Mouse (Mus musculus) midbrain, embryonic 12.5 days (tissue): ENCODE measurements around the gene Sorcs2. TPM values are rescaled to one million over a fixed set of nuclear protein-coding genes. Genes with fewer than 3 reads are reported as not detected.

Experiments used
- ATAC-seq: fragments of 200-750 bp; cut with Nextera tagmentation; 2 replicates; pipeline ENCODE4 v1.8.0; 2017; ENCODE audit warnings: low read depth, moderate TSS enrichment, moderate library complexity; ENCODE audit not compliant: low FRiP score
- H3K27ac ChIP-seq: fragments of 300-500 bp; sonication (generic); replicated peaks from 2 replicates; pipeline ENCODE4 v1.5.1; 2016; ENCODE audit warnings: mild to moderate bottlenecking
- H3K27me3 ChIP-seq: fragments of 300-500 bp; sonication (generic); 2 replicates; pipeline ENCODE4 v1.6.1; 2016; ENCODE audit warnings: mild to moderate bottlenecking
- H3K36me3 ChIP-seq: fragments of 300-500 bp; sonication (generic); 2 replicates; pipeline ENCODE4 v1.6.1; 2016
- H3K4me1 ChIP-seq: fragments of 300-500 bp; sonication (generic); 2 replicates; pipeline ENCODE4 v1.6.1; 2016
- H3K4me2 ChIP-seq: fragments of 300-500 bp; sonication (generic); replicated peaks from 2 replicates; pipeline ENCODE4 v1.6.1; 2016; ENCODE audit warnings: mild to moderate bottlenecking, moderate library complexity
- H3K4me3 ChIP-seq: fragments of 300-500 bp; sonication (generic); 2 replicates; pipeline ENCODE4 v1.5.1; 2016; ENCODE audit warnings: mild to moderate bottlenecking
- H3K9ac ChIP-seq: fragments of 300-500 bp; sonication (generic); replicated peaks from 2 replicates; pipeline ENCODE4 v1.6.1; 2016; ENCODE audit warnings: mild to moderate bottlenecking, moderate library complexity
- H3K9me3 ChIP-seq: fragments of 300-500 bp; sonication (generic); 2 replicates; pipeline ENCODE4 v1.6.1; 2016; ENCODE audit warnings: mild to moderate bottlenecking
- WGBS: fragments of 180-500 bp; shearing (Covaris S2); methylation state at CpG from one replicate; pipeline ENCODE4 v1.1.7; 2016; 5-methylcytosine and 5-hydroxymethylcytosine counted together
- polyA plus RNA-seq: library from polyadenylated mRNA; unstranded; fragments of >200 nt; fragmentation: Nextera tagmentation; extraction: Ambion mirVana; gene quantifications from 2 replicates; pipeline ENCODE4 v1.2.1, GENCODE M21; 2016

The Sorcs2 gene
- polyA plus RNA-seq, 1 experiment from 2014 or later: 13.2 TPM

- Histone ChIP-seq H3K4me3 (no peak overlapping the region), H3K9me3 (no peaks in the 10 kb centered on the region), H3K9ac (no peak overlapping the region), H3K4me2 (no peak overlapping the region), H3K36me3 (no peaks in the 10 kb centered on the region), H3K27me3 (no peaks in the 10 kb centered on the region), H3K27ac (no peak overlapping the region), H3K4me1 (peaks cover 22% of the 10 kb centered on the region)
- WGBS: 83% methylated on average over 10 of the region's 10 CpGs
- no peak for ATAC-seq
Observed at GRCm38 (mm10) chr5:36122987-36123386, 275.0 kb downstream of the Sorcs2 start.

DNA sequence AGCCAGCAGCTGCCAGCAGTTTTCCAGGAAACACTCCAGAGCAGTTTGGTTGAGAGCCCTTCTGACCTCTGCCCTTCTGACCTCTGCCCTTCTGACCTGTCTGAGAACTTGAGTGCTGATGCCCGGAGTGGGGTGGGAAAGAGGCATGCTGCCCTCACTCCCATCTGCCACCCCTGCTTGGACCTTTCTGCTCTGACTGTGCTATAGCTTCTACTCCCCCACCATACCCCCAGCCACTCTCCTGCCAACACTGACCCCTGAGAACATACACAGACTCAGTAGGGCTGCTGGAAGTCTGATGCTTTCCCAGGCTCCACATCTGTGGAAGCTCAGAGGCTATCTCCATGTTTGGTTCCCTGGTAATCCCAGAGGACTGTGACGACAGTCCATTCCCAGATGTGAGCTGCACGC is 277.0 kb downstream of the Sorcs2 start:
- Histone ChIP-seq H3K4me3 (no peak overlapping the region), H3K4me2 (no peak overlapping the region), H3K9me3 (no peaks in the 10 kb centered on the region), H3K4me1 (peaks cover 35% of the 10 kb centered on the region), H3K9ac (no peak overlapping the region), H3K36me3 (no peaks in the 10 kb centered on the region), H3K27me3 (no peaks in the 10 kb centered on the region), H3K27ac (no peak overlapping the region)
- no peak for ATAC-seq
- WGBS: 28% methylated on average over 3 of the region's 3 CpGs

DNA sequence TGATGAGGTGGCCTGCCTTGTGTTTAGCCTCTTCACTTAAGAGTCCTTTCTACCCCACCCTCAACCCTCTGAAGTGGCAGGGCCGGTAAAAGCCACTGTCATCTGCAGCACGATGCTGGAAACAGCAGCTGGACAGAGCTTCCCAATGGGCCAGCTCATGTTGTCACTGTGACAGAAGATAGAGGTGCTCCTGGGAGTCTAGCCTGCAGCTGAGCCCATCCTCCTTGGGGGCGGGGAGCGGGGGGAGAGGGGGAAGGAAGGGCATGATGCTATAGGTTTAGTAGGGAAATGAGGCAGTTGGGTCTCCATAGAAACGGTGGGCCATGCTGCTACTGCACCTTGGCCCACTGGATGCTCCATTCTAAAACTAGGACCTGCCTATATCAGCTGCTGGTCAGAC is 279.9 kb downstream of the Sorcs2 start:
- Histone ChIP-seq H3K9ac (no peak overlapping the region), H3K4me2 (no peak overlapping the region), H3K27me3 (0 out of 2 replicates have a peak, but pooled peaks cover 3% of the 10 kb centered on the region), H3K27ac (peak overlapping the region; percentile 27; the same call in 1 of the 2 replicates), H3K36me3 (no peaks in the 10 kb centered on the region), H3K9me3 (no peaks in the 10 kb centered on the region), H3K4me1 (peaks cover 50% of the 10 kb centered on the region), H3K4me3 (no peak overlapping the region)
- peak; percentile 63; the same call in 1 of the 2 replicates for ATAC-seq
- WGBS: 58% methylated on average over 5 of the region's 5 CpGs

DNA sequence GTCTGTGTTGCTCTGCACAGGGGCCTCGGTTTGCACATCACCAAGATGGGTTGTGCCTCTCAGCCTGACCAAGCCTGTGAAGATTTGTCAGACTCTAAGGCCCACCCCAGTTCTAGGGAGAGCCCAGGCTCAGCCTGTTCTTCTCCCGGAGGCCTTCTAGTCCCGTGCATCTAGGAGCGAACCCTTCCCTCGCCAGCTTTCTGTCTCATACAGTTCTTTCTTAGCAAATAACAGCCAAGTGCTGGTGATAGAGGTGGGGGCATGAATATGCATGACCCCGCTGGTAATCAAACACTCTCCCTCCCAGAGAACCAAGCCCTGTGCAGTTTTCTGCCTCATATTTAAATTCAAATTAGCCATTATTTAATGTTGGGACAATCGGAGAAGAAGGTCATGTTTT is 282.4 kb downstream of the Sorcs2 start:
- no peak overlapping the region for H3K4me3 ChIP-seq
- ATAC-seq: peak; percentile 57
- no peaks in the 10 kb centered on the region for H3K9me3 ChIP-seq
- no peak overlapping the region for H3K4me2 ChIP-seq
- no peaks in the 10 kb centered on the region for H3K36me3 ChIP-seq
- H3K9ac ChIP-seq: no peak overlapping the region
- H3K27me3 ChIP-seq: 0 out of 2 replicates have a peak, but pooled peaks cover 3% of the 10 kb centered on the region
- peak overlapping the region; percentile 20 for H3K27ac ChIP-seq
- peaks cover 52% of the 10 kb centered on the region for H3K4me1 ChIP-seq
- 36% methylated on average over 7 of the region's 7 CpGs for WGBS

DNA sequence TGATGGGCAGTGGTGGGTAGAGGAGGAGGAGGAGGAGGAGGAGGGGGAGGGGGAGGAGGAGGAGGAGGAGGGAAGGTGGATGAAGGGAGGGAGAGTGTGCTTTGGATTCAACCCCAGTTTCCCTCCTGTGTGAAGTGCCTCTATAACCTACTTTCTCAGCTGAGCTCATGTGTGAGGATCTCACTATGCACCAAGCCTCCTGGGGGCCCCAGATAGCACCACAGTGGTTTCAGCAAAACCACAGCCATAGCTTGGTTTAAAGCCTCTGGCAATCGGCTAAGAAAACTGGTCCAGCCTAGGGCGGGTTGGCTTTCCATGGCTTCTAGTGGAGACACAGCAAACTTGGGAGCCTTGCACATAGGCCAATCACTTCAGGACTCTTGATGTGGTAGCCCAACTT is 284.2 kb downstream of the Sorcs2 start:
- no peak overlapping the region for H3K4me2 ChIP-seq
- H3K4me1 ChIP-seq: peaks cover 45% of the 10 kb centered on the region

GRCm38 (mm10) chr5:36112696-36113095 is 285.2 kb downstream of the Sorcs2 start:
- Histone ChIP-seq H3K9ac (no peak overlapping the region), H3K4me3 (no peak overlapping the region), H3K27ac (no peak overlapping the region), H3K4me1 (peaks cover 41% of the 10 kb centered on the region), H3K27me3 (0 out of 2 replicates have a peak, but pooled peaks cover 3% of the 10 kb centered on the region), H3K4me2 (no peak overlapping the region), H3K9me3 (no peaks in the 10 kb centered on the region), H3K36me3 (no peaks in the 10 kb centered on the region)
- no peak for ATAC-seq
- 67% methylated on average over 6 of the region's 6 CpGs for WGBS

More for the DNA sequence above, 284.2 kb downstream of the Sorcs2 start:
- ATAC-seq: no peak
- 92% methylated on average over 2 of the region's 2 CpGs for WGBS
- H3K27me3 ChIP-seq: 0 out of 2 replicates have a peak, but pooled peaks cover 3% of the 10 kb centered on the region
- no peak overlapping the region for H3K4me3 ChIP-seq
- H3K27ac ChIP-seq: no peak overlapping the region
- no peaks in the 10 kb centered on the region for H3K9me3 ChIP-seq
- no peaks in the 10 kb centered on the region for H3K36me3 ChIP-seq
- no peak overlapping the region for H3K9ac ChIP-seq

- H3K27ac ChIP-seq: no peak overlapping the region
- H3K4me3 ChIP-seq: no peak overlapping the region
- ATAC-seq: no peak
- H3K9me3 ChIP-seq: no peaks in the 10 kb centered on the region
- 0 out of 2 replicates have a peak, but pooled peaks cover 5% of the 10 kb centered on the region for H3K27me3 ChIP-seq
- H3K4me2 ChIP-seq: no peak overlapping the region
- 83% methylated on average over 3 of the region's 3 CpGs for WGBS
- H3K4me1 ChIP-seq: peaks cover 37% of the 10 kb centered on the region
- H3K36me3 ChIP-seq: no peaks in the 10 kb centered on the region
- H3K9ac ChIP-seq: no peak overlapping the region
Observed at GRCm38 (mm10) chr5:36111516-36111915, 286.4 kb downstream of the Sorcs2 start.

DNA sequence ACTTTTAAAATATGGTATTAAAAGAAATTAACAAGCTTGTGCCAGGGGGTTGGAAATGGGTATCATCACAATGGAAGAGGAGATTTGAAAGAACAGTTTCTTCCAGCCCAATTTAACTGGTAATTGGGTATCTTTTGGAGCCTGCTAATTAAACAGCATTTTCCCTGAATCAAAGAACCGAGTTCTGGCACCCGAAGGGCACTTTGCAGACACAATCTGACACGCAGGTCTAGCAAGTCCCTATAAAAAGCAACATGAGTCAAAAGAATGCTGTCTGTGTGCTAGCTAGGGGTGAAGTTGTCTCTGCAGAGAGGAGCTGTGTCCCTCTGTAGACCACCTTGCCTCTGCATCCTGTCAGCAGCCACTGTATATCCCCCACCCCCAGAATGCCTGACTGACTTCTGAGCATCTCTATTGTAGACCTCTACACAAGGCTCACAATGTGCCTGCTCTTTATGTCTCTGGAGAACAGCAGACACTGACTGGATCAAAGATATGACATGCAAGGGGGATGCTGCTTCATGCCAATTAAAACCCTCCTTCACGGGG is 289.5 kb downstream of the Sorcs2 start:
- WGBS: 76% methylated on average over 4 of the region's 4 CpGs
- no peak for ATAC-seq
- H3K4me3 ChIP-seq: no peak overlapping the region
- H3K4me2 ChIP-seq: no peak overlapping the region
- H3K4me1 ChIP-seq: peaks cover 20% of the 10 kb centered on the region
- H3K27ac ChIP-seq: 0 out of 2 replicates have a peak overlapping the region, but pooled peaks have one; percentile 25
- H3K9me3 ChIP-seq: no peaks in the 10 kb centered on the region
- no peak overlapping the region for H3K9ac ChIP-seq
- H3K36me3 ChIP-seq: no peaks in the 10 kb centered on the region
- H3K27me3 ChIP-seq: 0 out of 2 replicates have a peak, but pooled peaks cover 2% of the 10 kb centered on the region

DNA sequence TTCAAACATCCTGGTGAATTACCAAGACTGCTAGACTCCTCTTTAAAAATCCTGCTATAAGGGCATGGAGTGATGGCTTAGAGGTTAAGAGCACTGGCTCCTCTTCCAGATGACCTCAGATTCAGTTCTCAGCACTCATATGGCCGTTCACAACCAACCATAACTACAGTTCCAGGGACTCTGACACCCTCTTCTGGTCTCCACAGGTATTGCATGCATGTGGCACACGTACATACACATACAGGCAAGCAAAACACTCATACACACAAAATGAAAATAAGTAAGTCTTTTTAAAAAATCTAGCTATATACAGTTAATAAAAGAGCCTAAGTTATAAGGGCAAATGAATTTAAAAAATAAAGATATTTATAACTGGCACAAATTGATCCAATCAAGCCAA is 294.5 kb downstream of the Sorcs2 start:
- Histone ChIP-seq H3K4me3 (no peak overlapping the region), H3K9ac (no peak overlapping the region), H3K4me2 (no peak overlapping the region), H3K27me3 (0 out of 2 replicates have a peak, but pooled peaks cover 2% of the 10 kb centered on the region), H3K9me3 (no peaks in the 10 kb centered on the region), H3K36me3 (no peaks in the 10 kb centered on the region), H3K4me1 (peaks cover 4% of the 10 kb centered on the region; the same call in 1 of the 2 replicates), H3K27ac (no peak overlapping the region)
- no peak for ATAC-seq
- WGBS: 86% methylated on average over 2 of the region's 2 CpGs

DNA sequence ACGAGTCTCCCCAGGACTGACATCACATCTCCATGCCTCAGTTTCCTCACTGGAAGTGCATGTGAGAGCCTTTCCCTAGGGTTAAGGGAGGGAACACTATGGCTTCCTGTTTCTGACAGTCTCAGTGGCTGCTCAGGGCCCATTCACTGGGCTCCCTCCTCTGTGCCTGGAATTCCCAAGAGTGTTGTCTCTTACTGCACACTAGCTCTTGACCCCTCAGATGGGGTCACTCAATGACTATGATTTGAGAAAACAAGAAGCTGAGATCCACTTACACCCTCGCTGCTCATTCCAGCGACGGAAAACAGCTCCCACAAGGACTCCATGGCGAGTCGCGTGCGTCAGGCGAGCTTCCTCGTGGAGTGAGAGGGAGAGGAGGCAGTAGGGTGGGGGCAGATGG is 296.8 kb downstream of the Sorcs2 start:
- no peaks in the 10 kb centered on the region for H3K4me1 ChIP-seq
- ATAC-seq: no peak
- no peak overlapping the region for H3K4me3 ChIP-seq
- H3K4me2 ChIP-seq: no peak overlapping the region
- no peak overlapping the region for H3K9ac ChIP-seq
- H3K36me3 ChIP-seq: no peaks in the 10 kb centered on the region
- H3K27ac ChIP-seq: 0 out of 2 replicates have a peak overlapping the region, but pooled peaks have one; percentile 35
- 63% methylated on average over 10 of the region's 10 CpGs for WGBS
- no peaks in the 10 kb centered on the region for H3K27me3 ChIP-seq
- H3K9me3 ChIP-seq: no peaks in the 10 kb centered on the region

DNA sequence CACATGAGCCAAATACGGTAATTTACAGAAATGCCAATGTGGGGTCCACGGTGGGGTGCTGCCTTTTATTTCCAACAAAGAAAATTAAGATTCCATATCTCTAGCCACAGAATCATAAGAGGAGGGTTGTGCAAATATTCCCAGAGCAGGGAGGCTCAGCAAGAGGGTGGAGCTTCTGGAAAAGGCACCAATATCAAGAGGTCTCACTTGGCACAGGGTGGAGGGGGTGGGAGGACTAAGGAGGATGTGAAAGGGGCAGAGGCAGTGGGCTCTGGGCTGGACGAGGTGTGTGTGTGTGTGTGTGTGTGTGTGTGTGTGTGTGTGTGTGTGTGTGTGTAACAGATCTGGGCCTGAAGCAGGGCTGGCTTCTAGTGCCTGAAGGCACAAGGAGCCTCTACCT is 297.5 kb downstream of the Sorcs2 start:
- Histone ChIP-seq H3K36me3 (no peaks in the 10 kb centered on the region), H3K4me3 (no peak overlapping the region), H3K27ac (0 out of 2 replicates have a peak overlapping the region, but pooled peaks have one; percentile 35), H3K27me3 (no peaks in the 10 kb centered on the region), H3K4me1 (no peaks in the 10 kb centered on the region), H3K9me3 (no peaks in the 10 kb centered on the region), H3K4me2 (no peak overlapping the region), H3K9ac (no peak overlapping the region)
- no peak for ATAC-seq
- WGBS: 83% methylated on average over 3 of the region's 3 CpGs

- WGBS: 71% methylated on average over 4 of the region's 4 CpGs
Observed at GRCm38 (mm10) chr5:36099662-36100061, 298.3 kb downstream of the Sorcs2 start.

More at GRCm38 (mm10) chr5:36099662-36100061, 298.3 kb downstream of the Sorcs2 start:
- no peak overlapping the region for H3K4me2 ChIP-seq
- no peak overlapping the region for H3K4me3 ChIP-seq
- H3K27ac ChIP-seq: no peak overlapping the region
- no peaks in the 10 kb centered on the region for H3K9me3 ChIP-seq
- ATAC-seq: no peak
- no peaks in the 10 kb centered on the region for H3K4me1 ChIP-seq
- no peaks in the 10 kb centered on the region for H3K36me3 ChIP-seq
- no peaks in the 10 kb centered on the region for H3K27me3 ChIP-seq
- no peak overlapping the region for H3K9ac ChIP-seq
